Mouse (Mus musculus): ENCODE data around the gene Zbtb24.

The Zbtb24 gene

DNA sequence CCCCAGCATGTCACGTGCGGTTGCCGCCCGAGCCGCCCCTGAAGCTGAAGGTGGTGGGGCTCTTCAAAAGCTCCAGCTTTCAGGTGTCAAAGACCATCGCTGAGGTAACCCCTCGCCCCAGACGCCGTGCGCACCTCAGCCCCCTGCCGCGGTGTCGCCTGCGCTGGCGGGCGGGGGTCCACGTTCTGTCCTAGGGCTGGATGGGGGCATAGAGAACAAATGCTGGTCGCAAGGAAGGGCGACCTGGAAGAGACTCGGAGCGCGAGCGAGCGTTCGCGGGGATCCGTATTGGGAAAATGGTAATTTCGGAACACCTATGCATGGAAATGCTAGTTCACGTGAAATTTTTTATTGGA is 40.3 kb downstream of the Zbtb24 start:
- DNase-seq (ENCODE audit: extremely low spot score, low read depth, low spot score), result no peak

DNA sequence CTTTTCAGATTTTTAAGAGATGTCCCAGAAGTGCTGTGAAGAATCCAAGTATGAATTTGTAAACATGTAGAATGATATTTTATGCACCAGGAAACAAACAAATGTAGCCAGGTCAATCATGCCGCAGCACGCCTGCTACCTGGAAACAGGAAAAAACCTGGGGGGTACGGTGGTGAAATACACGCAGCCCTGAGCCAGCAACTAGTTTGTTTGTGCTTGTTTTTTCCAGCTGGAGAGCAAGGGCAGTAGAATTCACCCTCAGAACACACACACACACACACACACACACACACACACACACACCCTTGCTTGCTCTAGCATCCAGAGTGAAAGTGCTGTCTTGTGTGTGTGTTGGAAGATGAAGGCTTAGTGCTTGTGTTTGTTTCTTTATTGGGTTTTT is 40.9 kb downstream of the Zbtb24 start:
- no peak for DNase-seq (ENCODE audit: extremely low spot score, low read depth, low spot score)

DNA sequence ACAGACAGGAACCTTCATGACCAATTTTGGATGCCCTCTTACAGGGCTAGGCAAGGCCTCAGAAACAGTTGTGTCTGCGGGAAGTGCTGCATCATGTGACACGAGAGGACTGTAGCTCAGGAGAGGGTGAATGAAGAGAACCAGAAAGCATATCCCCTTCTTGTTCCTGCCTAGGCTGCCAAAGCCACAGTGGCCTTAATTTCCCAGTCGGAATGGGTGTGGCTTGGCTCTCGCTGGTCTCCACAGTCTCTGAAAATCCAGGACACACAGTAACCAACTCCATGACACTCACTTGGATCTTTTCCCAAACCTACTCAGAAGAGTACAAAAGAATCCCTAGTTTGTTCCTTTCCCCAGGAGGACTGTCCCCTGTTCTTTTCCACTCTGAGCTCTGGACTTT is 50.8 kb downstream of the Zbtb24 start:
- DNase-seq (ENCODE audit: extremely low spot score, low read depth, low spot score), result no peak

DNA sequence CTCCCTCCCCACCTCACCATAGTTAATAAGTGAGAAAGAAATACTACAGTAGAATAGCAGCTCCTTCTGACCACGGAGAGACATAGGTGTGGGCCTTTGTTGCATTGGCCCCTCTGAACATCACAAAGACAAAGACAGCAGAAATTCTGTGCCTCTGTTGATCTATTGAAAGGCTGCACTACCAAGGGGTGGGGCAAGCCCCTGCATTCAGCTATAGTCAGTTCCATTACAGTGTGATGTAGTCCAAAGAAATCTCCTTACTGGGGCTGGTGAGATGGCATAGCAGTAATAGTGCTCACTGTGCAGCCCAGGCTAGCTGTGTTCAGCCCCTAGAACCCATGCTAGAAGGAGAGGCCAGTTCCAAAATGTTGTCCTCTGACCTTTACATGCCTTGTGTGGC is 54.8 kb downstream of the Zbtb24 start:
- no peak for DNase-seq (ENCODE audit: extremely low spot score, low read depth, low spot score)

DNA sequence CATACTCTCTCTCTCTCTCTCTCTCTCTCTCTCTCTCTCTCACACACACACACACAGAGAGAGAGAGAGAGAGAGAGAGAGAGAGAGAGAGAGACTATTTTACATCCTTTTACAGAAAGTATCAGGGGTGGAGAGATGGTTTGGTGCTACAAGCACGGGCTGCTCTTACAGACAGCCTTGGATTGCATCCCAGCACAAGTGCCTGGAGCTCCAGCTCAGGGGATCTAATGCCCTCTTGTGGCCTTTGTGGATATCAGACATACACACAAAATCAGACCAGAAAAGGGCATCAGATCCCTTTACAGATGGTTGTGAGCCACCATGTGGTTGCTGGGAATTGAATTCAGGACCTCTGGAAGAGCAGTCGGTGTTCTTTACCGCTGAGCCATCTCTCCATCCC is 55.3 kb downstream of the Zbtb24 start:
- peak; percentile 53 for DNase-seq (ENCODE audit: extremely low spot score, low read depth, low spot score)

DNA sequence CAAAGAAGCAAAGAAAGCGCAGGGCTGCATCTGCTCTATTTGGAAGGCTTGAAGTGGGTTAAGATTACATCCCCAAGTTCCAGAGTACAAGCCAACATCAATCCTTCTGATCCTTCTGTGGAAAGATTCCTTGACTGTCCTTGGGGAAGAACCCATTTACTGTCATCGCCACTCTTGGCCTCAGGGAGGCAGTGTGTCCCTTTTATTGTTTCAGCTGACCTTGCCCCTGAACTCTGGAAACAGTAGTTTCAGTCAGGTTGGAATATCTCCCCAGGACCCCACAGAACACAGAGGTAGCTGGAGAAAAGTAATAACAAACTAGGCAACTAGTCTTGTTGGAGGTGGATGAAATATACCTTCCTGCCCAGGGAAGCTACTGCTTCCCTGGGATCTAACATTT is 59.0 kb downstream of the Zbtb24 start:
- no peak for DNase-seq (ENCODE audit: extremely low spot score, low read depth, low spot score)

DNA sequence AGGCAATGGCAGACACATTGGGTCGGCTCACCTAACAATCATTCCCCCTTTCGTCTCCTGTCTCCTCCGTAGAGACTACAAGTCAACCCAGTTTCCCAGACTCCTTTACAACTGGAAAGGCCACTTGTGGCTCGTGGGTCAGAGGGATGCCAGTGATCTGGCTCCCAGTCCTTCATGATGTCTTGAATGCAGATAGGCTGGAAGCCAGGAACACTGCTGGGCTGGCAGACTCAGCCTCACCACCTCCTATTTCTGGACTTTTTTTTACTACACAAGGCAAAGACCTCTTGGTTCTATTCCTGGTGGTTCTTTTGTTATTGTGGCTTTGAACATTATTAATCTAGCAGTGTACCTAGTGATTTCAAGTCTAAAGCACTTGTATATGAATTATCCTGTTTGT is 64.1 kb downstream of the Zbtb24 start:
- no peak for DNase-seq (ENCODE audit: extremely low spot score, low read depth, low spot score)

DNA sequence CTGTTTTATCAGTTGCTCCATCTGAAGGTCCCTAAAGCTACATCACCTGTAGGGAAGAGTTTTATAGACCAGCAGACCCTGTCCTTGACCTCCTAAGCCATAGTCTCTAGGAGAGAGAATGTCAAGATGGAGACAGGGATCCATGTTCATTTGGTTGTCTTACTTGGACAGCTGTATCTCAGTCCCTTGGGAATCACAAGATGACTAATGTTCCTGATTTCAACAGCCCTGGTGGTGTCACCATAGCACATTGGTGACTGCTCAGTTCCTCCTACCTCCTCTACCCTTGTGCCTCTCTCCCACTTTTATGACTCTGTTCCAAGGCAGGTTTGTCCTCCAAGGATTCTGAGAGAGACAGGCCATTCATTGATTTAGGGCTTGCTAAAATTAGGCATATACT is 64.7 kb downstream of the Zbtb24 start:
- DNase-seq (ENCODE audit: extremely low spot score, low read depth, low spot score), result no peak

Data from hindlimb bud, embryonic 11.5 days (tissue).